Mouse (Mus musculus): Measurements from ENCODE around the gene Epha5.

GRCm38 (mm10) chr5:84263999-84264398 lies 153.2 kb downstream of the Epha5 start:
- TF ChIP-seq POLR2A (IDR thresholded peaks at IDR 0.05; ENCODE audit: insufficient read depth, low read length), result no peak
- TF ChIP-seq CTCF (IDR thresholded peaks at IDR 0.05; ENCODE audit: low read depth, low read length), result no peak
- TF ChIP-seq EP300 (IDR thresholded peaks at IDR 0.05; ENCODE audit: insufficient read depth, low read depth, low read length), result no peak
